Mouse (Mus musculus) c-Kit-positive CD71-positive TER-119-negative erythroid progenitor cells, embryonic 14.5 days (primary cell): Measurements from ENCODE around the gene Cideb.

Experiments used
- DNase-seq: peaks from one replicate; pipeline ENCODE4 v3.0.0-alpha.2; 2013; ENCODE audit warnings: low read depth

The Cideb gene

DNA sequence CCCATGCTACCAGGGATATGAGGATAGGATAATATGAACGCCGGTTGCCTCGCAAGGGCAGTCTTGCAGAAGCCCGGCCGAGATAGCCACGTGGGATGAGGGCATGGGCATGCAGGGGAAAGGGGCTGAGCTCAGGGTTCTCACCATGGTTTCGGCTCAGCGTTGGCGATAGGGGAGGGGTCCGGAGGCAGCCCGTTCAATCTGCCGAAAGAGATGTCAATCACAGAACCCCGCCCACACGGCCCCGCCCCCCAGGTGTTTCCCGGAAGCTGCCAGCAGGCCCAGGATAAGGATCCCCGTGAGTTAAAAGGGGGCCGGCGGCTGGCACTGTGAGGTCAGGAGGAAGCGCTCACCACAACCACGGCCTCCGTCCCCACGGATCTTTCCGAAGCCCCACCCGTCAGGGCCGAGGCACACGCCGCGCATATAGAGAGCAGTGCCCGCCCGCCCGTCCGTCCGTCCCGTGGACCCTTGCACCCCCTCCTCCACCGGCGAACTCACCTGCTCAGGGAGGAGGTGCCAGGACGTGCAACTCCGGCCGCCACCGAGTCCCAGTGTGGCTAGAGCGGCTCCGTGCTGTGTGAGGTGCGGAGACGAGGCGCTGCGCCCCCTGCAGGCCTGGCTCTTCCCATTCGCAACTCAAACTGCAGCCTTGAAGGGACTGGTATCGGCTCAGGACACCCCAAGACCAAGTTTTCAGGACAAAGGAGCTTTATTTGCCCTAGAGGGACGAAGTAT is 36.4 kb downstream of the Cideb start, which contains the start of gene Rabggta:
TSS of gene Rabggta (minus strand) at position 564 of the 738 bp plus-strand sequence.
- peak; percentile 92 for DNase-seq

DNA sequence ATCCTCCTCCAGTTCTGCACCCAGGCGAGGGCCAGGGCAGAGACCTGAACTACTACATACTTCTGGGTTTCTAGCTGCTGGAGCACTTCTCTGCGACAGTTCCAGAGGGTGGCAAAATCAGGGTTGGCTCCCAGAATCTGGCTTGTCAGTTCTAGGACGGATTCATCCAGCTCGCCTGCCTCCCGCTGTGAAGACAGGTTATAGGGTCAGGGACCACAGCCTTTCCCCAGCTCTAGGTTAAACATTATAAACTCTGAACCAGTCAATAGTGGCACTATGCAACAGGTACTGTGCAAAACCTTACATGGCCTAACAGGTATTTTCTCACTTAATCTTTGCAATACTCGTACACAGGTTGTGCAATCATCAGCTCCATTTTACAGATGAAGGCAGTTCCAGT is 37.2 kb downstream of the Cideb start:
- DNase-seq: no peak

- no peak for DNase-seq
Observed at GRCm38 (mm10) chr14:55720666-55721065, 37.6 kb downstream of the Cideb start.

GRCm38 (mm10) chr14:55719737-55720136 is 38.5 kb downstream of the Cideb start:
- no peak for DNase-seq

DNA sequence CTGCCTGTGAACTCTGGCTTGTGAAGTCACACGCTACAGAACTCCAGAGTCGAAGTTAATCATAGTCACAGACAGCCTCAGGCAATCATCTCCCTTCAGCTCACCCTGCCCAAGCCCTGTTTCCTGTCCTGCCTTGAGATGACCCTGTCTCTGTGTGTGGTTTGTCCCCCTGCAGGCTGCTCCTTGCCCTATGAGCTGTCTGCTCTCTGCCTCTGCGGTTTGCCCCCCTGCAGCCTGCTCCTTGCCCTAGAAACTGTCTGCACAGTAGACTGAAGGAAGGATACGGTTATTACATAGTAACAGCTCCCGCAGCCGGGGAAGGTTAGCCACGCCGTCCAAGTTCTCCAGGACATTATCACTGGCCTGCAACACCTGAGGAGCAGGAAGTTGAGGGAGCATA is 41.4 kb downstream of the Cideb start:
- no peak for DNase-seq

DNA sequence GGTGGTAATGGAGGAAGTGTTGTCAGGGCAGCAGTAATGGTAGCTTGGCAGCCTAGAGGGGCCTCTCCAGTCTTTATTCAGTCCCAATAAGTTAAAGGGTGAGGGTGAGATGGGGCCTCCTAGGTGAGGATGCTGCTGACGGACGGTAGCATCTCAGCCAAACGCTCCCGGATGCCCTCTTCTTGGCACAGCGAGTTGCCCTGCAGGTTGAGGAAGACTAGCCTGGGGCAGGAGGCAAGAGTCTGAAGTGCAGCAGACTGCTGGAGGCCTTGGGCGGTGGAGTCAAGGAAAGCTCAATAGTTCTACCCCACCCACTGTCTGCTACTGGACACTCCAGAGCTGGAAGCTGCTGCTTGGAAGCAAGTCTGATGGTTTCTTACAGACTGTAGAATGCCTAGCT is 42.0 kb downstream of the Cideb start:
- DNase-seq: no peak

- no peak for DNase-seq
Observed at GRCm38 (mm10) chr14:55714893-55715292, 43.4 kb downstream of the Cideb start.

GRCm38 (mm10) chr14:55713729-55714122 is 44.5 kb downstream of the Cideb start, which contains the start of gene Tgm1:
TSS of gene Tgm1 (minus strand) at chr14:55713926.
- no peak for DNase-seq

DNA sequence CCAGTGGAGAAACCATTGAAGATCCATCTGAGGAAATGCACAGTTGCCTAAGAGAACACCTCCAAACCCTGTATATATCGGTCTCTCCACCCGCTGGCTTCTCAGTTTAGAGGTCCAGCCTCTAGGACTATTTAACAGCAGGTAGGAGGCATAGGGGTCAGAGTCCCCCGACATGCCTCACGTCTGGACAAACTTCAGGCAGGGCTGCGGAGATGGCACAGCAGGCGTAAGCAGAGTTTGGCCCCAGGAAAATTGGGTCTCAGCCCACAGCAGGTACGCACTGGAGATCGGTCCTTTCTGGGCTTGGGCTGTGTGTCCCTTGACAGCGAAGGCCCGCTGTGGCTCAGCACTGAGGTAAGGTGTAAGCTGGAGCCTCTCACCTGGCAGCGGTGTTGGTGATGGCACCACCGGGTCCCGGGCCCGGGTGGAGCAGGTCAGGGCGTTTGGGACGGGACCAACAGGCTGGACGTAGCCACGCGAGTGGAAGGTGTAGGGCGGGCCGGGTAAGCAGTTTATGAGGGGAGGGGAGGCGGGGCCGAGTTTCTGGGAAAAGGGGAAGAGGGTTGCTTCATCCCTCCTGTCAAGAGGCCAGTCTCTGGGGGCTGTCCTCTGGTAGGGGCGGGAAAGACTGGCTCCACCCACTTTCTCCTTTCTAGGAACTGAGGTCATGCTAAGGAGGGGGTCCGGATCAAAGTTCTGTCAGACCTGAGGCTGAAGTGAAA is 45.1 kb downstream of the Cideb start:
- no peak for DNase-seq

DNA sequence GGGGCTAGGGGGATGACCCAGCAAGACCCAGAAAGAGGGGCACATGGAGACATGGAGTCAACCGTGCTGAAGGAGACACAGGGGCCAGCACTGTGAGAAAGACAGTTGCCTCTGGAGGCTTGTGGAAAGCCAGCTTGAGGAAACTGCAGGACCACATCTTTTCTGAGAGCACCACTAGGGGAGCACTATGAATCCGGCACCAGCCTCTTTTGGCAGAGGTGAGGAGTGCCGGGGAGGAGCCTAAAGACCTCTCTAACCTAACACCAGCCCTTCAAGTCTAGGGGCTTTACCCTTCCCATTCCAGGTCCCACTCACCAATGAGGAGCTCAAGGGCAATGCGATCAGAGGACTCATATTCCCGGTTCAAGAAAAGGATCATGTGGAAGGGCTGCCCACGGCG is 46.5 kb downstream of the Cideb start:
- DNase-seq: no peak

DNA sequence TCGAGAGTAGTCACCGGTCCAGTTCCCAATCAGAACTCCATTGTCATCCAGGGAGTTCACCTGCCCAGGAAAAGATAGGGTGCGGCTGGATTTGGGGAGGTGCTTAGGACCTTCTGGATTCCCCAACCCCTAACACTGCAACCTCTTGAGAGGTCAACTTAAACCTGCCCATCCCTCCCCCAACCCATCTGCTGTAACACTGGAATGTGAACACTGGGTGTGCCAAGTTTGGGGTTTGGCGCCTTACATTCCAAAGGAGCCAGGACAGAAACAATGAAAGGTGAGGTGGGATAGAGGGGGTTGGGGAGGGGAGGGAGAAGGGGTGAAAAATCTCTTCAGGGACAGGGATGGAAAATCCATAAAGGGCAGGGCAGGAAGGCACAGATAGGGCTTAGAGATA is 48.7 kb downstream of the Cideb start:
- DNase-seq: no peak

- DNase-seq: no peak
Observed at GRCm38 (mm10) chr14:55707397-55707796, 50.9 kb downstream of the Cideb start.

DNA sequence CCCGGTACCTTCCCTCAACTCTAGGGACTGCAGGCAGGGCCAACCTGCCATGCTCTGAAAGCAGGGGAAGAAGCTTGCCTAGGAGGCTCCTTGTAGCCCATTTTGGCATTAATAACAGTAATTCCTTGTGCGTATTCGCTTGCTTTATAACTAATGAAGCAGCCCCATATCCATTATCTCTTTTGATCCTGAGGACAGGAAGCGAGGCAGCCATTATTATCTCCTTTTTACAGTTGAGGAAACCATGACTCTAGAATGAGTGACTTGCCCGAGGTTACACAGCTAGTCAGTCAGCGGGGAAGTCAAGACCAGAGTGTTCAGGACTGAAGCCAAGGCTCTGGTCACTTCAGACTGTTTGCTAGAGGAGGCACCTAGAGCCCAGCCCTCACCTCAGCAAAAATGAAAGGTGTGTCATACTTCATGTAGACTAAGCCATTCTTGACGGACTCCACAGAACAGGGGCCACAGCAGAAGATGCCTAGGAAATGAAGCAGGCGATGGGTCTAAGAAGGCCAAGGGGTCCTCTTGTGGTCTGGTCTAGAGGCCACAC is 52.1 kb downstream of the Cideb start:
- DNase-seq: no peak
